Mouse (Mus musculus): ENCODE measurements around the gene Mc3r.

DNA sequence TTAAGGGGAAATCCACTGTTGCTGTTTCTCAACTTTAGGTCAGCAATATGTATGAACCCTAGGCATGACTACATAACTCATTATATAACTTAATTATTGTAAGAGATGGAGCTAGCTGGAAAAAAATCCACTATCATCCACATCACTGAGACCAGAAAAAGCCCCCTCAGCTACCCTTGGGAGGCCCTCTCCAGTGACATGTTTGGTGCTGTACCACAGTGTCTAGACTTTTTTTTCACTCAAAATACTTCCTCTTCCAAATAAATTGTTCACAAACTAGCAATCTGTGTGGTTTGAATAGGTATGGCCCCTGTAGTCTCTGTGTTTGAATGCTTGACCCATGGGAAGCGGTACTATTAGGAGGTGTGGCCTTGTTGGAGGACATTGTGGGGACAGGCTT is 39.4 kb downstream of the Mc3r start:
- TF ChIP-seq POLR2A (IDR thresholded peaks at IDR 0.05; ENCODE audit: low read depth, low read length) = no peak
- TF ChIP-seq CTCF (IDR thresholded peaks at IDR 0.05; ENCODE audit: extremely low read depth, insufficient read length, insufficient replicate concordance, low read depth, low read length) = no peak

All from small intestine, adult 2 months (tissue).